Mouse (Mus musculus): ENCODE results near the gene Chka.

The Chka gene

DNA sequence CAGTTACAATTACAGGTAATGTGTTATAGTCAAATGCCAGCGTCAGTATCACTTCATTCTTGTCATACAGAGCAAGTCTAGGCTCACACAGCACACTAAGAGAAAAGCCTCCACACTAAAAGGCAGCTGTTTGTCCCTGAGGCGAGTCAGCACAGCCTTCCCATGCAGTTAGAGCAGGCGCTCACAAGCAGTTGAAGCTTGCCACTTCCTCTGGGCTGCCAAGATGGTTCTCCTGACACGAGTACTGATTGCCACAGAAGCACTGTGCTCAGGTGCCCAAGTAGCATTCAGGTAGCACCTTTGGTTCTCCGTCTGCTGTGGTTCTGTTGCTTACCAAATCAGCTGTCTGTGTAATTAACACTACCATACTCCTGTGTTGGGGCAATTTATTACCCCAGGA is 37.5 kb downstream of the Chka start:
- no peak for DNase-seq (ENCODE audit: low read depth, low spot score)

- no peak for DNase-seq (ENCODE audit: low read depth, low spot score)
These were observed 38.6 kb downstream of the Chka start for GRCm38 (mm10) chr19:3890181-3890580.

DNA sequence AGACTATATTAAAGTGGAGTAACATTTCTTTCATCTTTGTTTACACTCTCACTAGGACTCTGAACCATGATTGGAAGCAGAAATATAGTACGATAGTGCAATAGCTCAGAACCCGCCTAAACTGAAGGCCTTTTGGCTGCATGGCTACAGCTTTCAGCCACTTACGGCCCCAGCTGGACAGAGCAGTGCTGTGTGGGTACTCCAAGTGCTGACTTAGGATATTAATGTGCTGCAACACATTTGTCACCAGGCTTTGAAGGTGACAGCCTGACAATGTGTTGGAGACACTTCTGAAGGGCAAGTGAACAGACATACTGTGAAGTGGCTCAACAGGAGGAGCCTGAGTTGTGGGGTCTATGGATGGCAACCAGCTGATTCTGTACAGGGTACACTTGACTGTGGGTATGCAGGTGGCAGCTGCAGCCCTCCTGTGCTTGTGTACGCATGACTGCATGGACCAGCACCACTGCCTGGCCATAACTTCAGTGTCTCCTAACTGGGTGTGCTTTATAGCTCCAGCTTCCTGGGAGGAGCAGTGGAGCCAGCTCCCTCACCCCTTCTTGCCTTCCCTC is 42.1 kb downstream of the Chka start:
- no peak for DNase-seq (ENCODE audit: low read depth, low spot score)

- DNase-seq (ENCODE audit: low read depth, low spot score) = no peak
These were observed 42.7 kb downstream of the Chka start for GRCm38 (mm10) chr19:3894294-3894693.

DNA sequence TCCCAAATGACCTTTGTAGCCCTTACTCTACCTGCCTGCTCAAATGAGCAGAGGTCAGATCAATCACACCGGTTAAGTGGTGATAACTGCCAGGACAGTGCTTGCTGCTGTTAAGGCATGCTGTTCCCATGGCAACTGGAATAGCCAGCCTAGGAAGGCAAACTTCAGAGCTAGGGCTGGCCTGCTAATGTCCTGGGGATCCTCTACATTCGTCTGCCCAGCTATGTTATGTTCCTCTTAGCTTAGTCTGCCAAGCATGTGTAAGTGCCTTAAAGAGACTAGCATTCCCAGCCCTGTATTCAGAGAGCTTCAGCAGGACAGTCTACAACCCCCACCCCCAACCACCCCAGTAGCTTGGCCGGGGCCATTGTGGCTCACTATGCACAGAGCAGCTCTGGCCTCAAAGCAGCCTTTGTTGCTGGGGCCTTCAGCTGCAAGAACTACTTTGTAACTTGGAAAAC is 43.6 kb downstream of the Chka start:
- DNase-seq (ENCODE audit: low read depth, low spot score) = no peak

DNA sequence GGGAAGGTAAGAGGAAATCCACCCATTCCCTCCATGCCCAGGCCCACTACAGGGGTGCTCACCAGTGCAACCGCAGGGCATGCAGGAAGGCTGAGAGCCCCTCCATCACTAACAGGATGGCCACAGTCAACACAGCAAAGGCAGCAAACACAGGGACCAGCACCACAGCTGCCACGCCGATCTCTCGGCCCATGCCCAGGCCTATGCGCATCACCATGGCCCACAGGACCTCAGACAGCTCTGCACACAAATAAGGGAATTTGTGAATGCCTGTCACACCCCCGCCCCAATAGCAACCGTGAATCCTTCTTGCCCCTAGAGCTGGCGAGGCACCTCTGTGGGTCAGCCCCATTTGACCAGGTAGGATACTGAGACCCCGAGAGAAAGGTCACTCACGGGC is 44.6 kb downstream of the Chka start:
- no peak for DNase-seq (ENCODE audit: low read depth, low spot score)

- DNase-seq (ENCODE audit: low read depth, low spot score) = no peak
These were observed 46.0 kb downstream of the Chka start for GRCm38 (mm10) chr19:3897557-3897956.

GRCm38 (mm10) chr19:3898952-3899351 is 47.4 kb downstream of the Chka start:
- DNase-seq (ENCODE audit: low read depth, low spot score) = no peak

- DNase-seq (ENCODE audit: low read depth, low spot score) = no peak
These were observed 48.0 kb downstream of the Chka start for GRCm38 (mm10) chr19:3899618-3900017.

GRCm38 (mm10) chr19:3902966-3903365 is 51.4 kb downstream of the Chka start:
- DNase-seq (ENCODE audit: low read depth, low spot score) = no peak

DNA sequence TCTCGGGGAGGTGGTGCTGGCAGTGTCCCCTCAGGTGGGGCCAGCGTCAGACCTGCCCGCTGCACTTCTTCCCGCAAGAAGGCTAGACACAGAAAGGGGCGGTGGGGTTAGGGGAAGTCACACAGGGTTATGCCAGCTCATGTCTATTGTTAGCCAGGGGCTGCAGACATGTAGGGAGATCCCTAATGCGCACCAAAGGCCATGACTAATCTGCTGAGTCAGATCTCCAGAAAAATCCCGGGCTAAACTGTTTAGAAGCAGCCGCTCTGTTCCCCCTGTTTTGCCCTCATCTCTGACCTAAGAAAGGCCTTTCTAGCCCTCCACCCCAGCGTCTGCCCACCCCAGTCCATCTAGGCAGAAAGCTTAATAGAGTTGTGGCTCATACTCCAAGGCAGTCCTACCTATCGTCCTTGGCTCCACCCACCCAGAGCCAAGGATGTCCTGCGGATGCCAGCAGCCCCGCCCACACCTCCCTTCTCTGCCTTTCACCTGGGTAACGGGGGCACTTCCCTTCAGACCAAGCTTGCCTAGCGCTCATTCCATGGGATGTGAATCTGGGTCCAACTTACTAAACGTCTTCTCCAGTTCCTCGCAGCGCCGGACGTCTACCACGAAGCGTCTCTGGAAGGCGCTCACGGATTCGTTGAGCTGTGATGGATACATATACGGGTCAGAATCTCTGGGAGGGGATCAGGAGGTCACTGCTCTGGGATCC is 52.2 kb downstream of the Chka start:
- no peak for DNase-seq (ENCODE audit: low read depth, low spot score)

DNA sequence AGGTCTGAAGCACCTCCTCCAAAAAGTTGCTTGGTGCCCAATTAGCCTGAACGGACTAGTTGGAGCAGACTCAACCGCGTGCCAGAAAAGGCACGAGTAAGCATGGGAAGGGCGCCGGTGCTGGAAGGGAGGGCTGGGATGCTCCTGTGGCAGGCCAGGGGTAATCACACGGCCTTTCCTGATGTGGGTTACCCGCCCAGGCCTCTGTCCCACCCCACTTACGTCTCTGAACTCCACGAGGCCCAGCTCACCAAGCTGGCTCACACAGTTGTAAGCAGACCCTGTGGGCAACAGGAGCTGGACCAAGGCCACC is 52.7 kb downstream of the Chka start:
- DNase-seq (ENCODE audit: low read depth, low spot score) = no peak

DNA sequence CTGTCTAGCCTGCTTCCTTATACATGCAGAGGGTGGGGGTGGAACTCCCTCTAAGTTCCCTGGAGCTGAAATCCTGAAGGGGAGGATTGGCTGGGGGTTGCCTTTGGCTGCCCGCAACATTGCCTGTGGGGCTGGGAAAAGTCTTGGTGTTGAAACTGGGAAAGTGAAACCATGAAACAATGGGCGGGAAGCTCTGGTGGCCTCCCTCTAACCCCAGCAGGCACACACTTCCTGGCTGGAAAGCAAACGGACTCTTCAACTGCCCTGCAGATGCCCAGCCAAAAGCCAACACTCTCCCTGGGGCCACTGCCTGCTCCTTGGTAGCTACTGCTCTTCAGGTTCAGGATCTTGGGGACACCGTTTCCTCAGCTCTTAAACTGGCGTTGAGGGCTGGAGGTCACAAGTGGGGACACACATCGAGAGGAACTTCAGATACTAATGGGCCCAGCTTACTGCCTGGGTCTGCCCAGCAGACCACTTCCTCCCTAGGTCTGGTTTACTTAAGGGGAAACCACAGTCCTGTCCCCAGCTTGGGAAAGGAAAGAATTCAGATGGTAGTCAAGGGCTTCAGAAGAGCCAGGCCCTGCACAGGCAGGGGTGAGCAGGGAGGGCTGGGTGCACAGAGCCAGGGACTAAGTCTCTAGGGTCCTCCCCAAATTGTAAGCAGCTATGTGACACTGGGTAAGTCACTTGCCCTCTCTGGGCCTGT is 53.8 kb downstream of the Chka start:
- DNase-seq (ENCODE audit: low read depth, low spot score) = no peak

- DNase-seq (ENCODE audit: low read depth, low spot score) = no peak
These were observed 54.8 kb downstream of the Chka start for GRCm38 (mm10) chr19:3906326-3906725.

DNA sequence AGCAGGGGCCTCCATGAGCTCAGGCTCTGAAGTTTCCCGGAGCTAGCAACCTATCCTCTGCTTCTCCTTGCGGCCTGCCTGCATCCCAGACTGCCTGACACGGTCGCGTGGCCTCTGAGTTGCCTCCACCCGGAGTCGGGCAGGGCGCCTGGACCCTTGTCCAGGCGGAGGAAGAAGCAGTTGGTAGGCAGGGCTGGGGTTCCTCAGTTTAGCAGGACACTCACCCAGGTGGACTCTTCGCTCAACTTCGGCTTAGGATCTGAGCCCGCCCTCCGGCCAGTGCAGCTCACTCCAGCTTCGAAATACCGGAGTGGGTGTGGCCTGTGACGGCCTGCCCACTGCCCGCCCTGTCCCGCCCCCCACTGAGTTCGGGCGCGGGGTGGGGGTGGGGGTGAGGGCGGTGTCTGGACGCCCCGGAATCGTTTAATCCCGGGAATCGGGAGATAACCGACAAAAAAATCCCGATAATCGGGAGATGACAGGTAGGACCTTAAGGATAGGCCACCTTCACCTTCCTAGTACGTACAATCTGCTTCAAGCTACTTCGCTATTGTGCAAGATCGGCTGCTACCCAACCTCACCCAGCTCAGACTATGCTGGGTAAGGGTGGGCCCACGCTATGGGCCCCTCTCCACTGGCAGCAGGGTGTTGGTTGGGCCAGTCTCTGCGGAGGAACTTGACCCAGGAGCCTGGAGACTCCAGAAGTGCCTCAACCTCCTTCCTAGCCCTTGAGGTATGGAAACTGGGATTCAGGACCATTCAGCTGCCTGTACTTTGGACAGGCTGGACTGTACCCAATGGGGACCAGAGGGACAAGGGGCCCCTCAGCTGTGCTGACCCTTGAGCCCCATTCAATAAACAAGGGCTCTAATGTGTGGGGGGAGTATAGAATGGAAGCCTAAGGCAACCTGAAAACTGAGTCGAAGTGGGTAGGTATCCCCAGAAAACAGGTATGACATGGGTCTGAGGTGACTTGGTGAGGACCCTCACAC is 55.5 kb downstream of the Chka start, which contains the start of gene Tcirg1:
TSS of gene Tcirg1 (minus strand) at position 339 of the 992 bp plus-strand sequence.
- DNase-seq (ENCODE audit: low read depth, low spot score) = no peak

DNA sequence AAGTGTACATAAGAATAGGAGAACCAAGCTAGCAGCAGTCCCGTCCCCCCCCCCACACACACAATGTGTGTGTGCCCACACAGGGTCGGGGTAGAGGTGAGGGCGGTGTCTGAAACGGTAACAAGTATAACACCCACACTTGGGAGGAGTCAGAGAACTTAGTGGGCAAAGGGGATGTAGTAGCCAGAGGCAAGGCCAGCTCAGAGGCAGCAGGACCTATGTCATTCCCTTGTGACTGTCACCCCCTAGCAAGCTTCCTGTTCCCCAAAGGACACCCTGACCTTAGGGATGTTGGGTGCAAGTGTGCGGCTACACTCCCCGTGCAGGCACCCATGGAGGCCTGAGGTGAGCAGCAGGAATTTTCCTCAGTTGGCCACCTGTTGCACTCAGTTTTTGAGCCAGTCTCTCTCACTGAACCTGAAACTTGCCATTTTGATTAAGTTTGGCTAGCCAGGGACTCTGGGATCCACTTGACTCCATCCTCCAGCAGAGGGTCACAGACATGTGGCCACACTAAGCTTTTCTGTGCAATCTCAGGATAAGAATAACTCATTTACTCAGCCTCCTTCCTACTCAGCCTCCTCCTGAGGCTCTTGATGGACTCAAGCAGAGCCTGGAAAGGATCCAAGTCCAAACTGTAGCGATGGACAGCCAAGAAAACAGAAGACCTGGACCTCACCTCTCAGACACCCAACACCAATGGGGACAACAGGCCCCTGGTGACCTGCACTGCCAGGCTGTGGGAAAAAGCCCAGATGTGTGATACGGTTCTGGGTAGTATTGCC is 56.5 kb downstream of the Chka start:
- DNase-seq (ENCODE audit: low read depth, low spot score) = no peak

DNA sequence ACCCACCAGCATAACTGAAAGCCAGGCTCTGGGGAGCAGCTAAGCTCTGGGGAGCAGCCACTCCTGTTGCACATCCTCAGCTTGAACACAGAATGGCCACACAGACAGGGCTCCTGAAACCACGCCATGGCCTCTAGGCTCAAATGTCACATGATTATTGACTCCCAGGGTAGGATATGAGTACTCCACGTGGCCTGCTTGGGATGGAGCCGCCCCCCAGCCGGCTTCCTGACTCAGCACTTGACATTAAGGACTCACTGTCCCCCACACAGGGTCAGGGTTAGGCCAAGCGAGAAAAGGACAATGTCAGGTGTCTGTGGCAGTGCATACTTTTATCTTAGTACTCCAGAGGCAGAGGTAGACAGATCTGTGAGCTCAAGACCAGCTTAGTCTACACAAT is 58.6 kb downstream of the Chka start:
- DNase-seq (ENCODE audit: low read depth, low spot score) = no peak

- DNase-seq (ENCODE audit: low read depth, low spot score) = peak; percentile 96
These were observed 61.0 kb downstream of the Chka start, which contains the start of gene Ndufs8 for GRCm38 (mm10) chr19:3912337-3913204. Gene Ndufs8, minus strand, starts transcription at chr19:3912774.

DNA sequence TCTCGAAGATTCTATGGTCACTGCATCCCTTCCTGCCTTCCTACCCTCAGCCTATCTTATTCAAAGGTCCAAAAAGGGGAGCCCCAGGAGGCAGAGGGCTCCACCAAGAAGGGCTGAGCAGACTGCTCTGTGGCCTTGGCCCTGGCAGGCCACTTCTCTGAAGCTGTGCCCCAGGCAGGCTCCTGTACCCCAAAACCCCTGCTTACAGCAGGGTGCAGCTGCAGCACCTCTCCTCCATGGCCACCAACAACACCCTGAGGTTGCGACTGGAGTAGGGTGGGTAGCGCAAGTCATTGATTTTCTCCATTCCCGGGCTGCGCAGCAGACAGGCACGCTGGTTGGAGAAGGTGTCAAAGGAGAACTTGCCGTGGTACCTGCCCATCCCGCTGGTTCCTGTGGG is 62.1 kb downstream of the Chka start:
- no peak for DNase-seq (ENCODE audit: low read depth, low spot score)

- DNase-seq (ENCODE audit: low read depth, low spot score) = no peak
These were observed 63.0 kb downstream of the Chka start for GRCm38 (mm10) chr19:3914535-3914934.
